ENCODE assay signal across 24 mouse cellular contexts in genomic region chr2:79518046-79518750, GRCm38 (mm10).
DNase-seq lines count a peak whose midpoint lies in the region; ATAC-seq lines count a peak whose summit lies in the region.
"Had no signal": no experiment of that assay in that cellular context is flagged by ENCODE, and none has a peak within 500 bp of the region (broad histone marks: within the 10 kb centered on the region; RNA-seq: fewer than 3 reads in every experiment).

No protein-coding gene starts in this region.

- H3K36me3 ChIP-seq in lung, embryonic 16.5 days (ENCODE audit: control insufficient read depth, insufficient read depth, low read length), result no peaks in the 10 kb centered on the region
- no peaks in the 10 kb centered on the region for H3K36me3 ChIP-seq in hindbrain, embryonic 10.5 days
- H3K36me3 ChIP-seq in neural tube, embryonic 15.5 days, result no peaks in the 10 kb centered on the region
- H3K36me3 ChIP-seq: embryonic facial prominence, embryonic 10.5 days; heart, embryonic 10.5 days; midbrain, embryonic 15.5 days had no signal

- 37% methylated on average over 8 of the region's 8 CpGs for WGBS in lung, embryonic 16.5 days
- WGBS in hindbrain, embryonic 10.5 days, result 80% methylated on average over 8 of the region's 8 CpGs
- WGBS in neural tube, embryonic 15.5 days, result 80% methylated on average over 8 of the region's 8 CpGs

- H3K4me2 ChIP-seq in lung, embryonic 16.5 days (ENCODE audit: low read depth, low read length), result peak overlapping the region; percentile 31; the same call in 1 of the 2 replicates
- no peak overlapping the region for H3K4me2 ChIP-seq in neural tube, embryonic 15.5 days
- H3K4me2 ChIP-seq: midbrain, embryonic 15.5 days had no signal

- H3K4me1 ChIP-seq in brown adipose tissue, adult 24 weeks (ENCODE audit: control insufficient read depth, insufficient read depth, insufficient read length, low read length), result peaks cover 2% of the 10 kb centered on the region
- peaks cover 4% of the 10 kb centered on the region; the same call in 1 of the 2 replicates for H3K4me1 ChIP-seq in lung, embryonic 16.5 days (replicated peaks; ENCODE audit: control insufficient read depth, insufficient read depth, low read length)
- peaks cover 3% of the 10 kb centered on the region; the same call in 1 of the 2 replicates for H3K4me1 ChIP-seq in hindbrain, embryonic 10.5 days (replicated peaks)
- H3K4me1 ChIP-seq in neural tube, embryonic 15.5 days, result no peaks in the 10 kb centered on the region
- H3K4me1 ChIP-seq: embryonic facial prominence, embryonic 10.5 days; midbrain, embryonic 15.5 days had no signal

- no peaks in the 10 kb centered on the region for H3K9me3 ChIP-seq in lung, embryonic 16.5 days (ENCODE audit: control insufficient read depth, low read length)
- H3K9me3 ChIP-seq in hindbrain, embryonic 10.5 days, result no peaks in the 10 kb centered on the region
- no peaks in the 10 kb centered on the region for H3K9me3 ChIP-seq in neural tube, embryonic 15.5 days (replicated peaks)
- H3K9me3 ChIP-seq: embryonic facial prominence, embryonic 10.5 days; heart, embryonic 10.5 days; midbrain, embryonic 15.5 days had no signal

- peak; percentile 11 for DNase-seq in adrenal gland, adult 2 months
- DNase-seq in adrenal gland, adult 8-10 months, result no peak
- DNase-seq in hindbrain, embryonic 10.5 days (ENCODE audit: low spot score), result no peak
- DNase-seq in thymus, postnatal 10 days (ENCODE audit: low spot score in 2 of 2), result no peak
- DNase-seq: cerebellum, adult 11-12 months; cerebellum, postnatal 25 days; gastrocnemius, postnatal 14 days; heart, postnatal 10 days; kidney, adult 18-20 months; kidney, postnatal 10 days; left cerebral cortex, postnatal 4 days; right cerebral cortex, postnatal 14 days; thymus, postnatal 4 days had no signal

- H3K4me3 ChIP-seq in brown adipose tissue, adult 24 weeks (ENCODE audit: insufficient read depth, low read depth, low read length), result no peak overlapping the region
- H3K4me3 ChIP-seq in lung, embryonic 16.5 days (ENCODE audit: low read length), result no peak overlapping the region
- no peak overlapping the region for H3K4me3 ChIP-seq in hindbrain, embryonic 10.5 days
- no peak overlapping the region for H3K4me3 ChIP-seq in neural tube, embryonic 15.5 days (replicated peaks)
- H3K4me3 ChIP-seq: embryonic facial prominence, embryonic 10.5 days; erythroblast, embryonic 14.5 days; heart, embryonic 10.5 days; layer of hippocampus, adult 2 months; midbrain, embryonic 15.5 days had no signal

- peak; percentile 68; the same call in 1 of the 2 replicates for ATAC-seq in lung, embryonic 16.5 days (ENCODE audit: low read depth)
- ATAC-seq in megakaryocyte progenitor cell, adult 5-6 weeks (replicated peaks; ENCODE audit: poor library complexity), result peak; percentile 78
- no peak for ATAC-seq in neural tube, embryonic 15.5 days (ENCODE audit: low FRiP score)
- ATAC-seq: hindbrain, embryonic 16.5 days; midbrain, embryonic 15.5 days had no signal

- H3K27ac ChIP-seq in brown adipose tissue, adult 24 weeks (replicated peaks; ENCODE audit: low read depth, low read length), result peak overlapping the region; percentile 35
- H3K27ac ChIP-seq in lung, embryonic 16.5 days (ENCODE audit: low read length), result peak overlapping the region; percentile 22; the same call in 1 of the 2 replicates
- H3K27ac ChIP-seq in hindbrain, embryonic 10.5 days, result no peak overlapping the region
- no peak overlapping the region for H3K27ac ChIP-seq in neural tube, embryonic 15.5 days (replicated peaks)
- H3K27ac ChIP-seq: embryonic facial prominence, embryonic 10.5 days; heart, embryonic 10.5 days; layer of hippocampus, adult 2 months; macrophage; midbrain, embryonic 15.5 days had no signal

- H3K27me3 ChIP-seq in lung, embryonic 16.5 days (ENCODE audit: control insufficient read depth, insufficient read depth, low read depth, low read length), result no peaks in the 10 kb centered on the region
- no peaks in the 10 kb centered on the region for H3K27me3 ChIP-seq in hindbrain, embryonic 10.5 days (ENCODE audit: insufficient read depth, poor library complexity, severe bottlenecking)
- H3K27me3 ChIP-seq in neural tube, embryonic 15.5 days (replicated peaks), result no peaks in the 10 kb centered on the region
- H3K27me3 ChIP-seq: midbrain, embryonic 15.5 days had no signal

- no peak overlapping the region for H3K9ac ChIP-seq in lung, embryonic 16.5 days (ENCODE audit: low read length)
- no peak overlapping the region for H3K9ac ChIP-seq in neural tube, embryonic 15.5 days (replicated peaks)
- H3K9ac ChIP-seq: midbrain, embryonic 15.5 days had no signal

Comparison
In these comparisons a context has a peak if more than half of its experiments do, and no peak if none do; other contexts are left out.
1. H3K27ac ChIP-seq: peak in brown adipose tissue, adult 24 weeks (single experiment) and lung, embryonic 16.5 days (single experiment); none in hindbrain, embryonic 10.5 days (single experiment) and neural tube, embryonic 15.5 days (single experiment).